Mouse (Mus musculus) brain, adult 10 weeks (tissue): ENCODE measurements around the gene Pkn2. TPM values are rescaled to one million over a fixed set of nuclear protein-coding genes. Genes with fewer than 3 reads are reported as not detected.

Experiments used
- polyA plus RNA-seq: library from polyadenylated mRNA; stranded (reverse); fragments of 350-450 nt; fragmentation: Illumina TruSeq; extraction: RNeasy Lipid Tissue Mini Kit (QIAGEN cat#74804); gene quantifications from one replicate; pipeline ENCODE4 v1.2.3, GENCODE M21; 2015; ENCODE audit warnings: low read depth, low replicate concordance

Pkn2 gene
- 15.4 TPM for polyA plus RNA-seq

DNA sequence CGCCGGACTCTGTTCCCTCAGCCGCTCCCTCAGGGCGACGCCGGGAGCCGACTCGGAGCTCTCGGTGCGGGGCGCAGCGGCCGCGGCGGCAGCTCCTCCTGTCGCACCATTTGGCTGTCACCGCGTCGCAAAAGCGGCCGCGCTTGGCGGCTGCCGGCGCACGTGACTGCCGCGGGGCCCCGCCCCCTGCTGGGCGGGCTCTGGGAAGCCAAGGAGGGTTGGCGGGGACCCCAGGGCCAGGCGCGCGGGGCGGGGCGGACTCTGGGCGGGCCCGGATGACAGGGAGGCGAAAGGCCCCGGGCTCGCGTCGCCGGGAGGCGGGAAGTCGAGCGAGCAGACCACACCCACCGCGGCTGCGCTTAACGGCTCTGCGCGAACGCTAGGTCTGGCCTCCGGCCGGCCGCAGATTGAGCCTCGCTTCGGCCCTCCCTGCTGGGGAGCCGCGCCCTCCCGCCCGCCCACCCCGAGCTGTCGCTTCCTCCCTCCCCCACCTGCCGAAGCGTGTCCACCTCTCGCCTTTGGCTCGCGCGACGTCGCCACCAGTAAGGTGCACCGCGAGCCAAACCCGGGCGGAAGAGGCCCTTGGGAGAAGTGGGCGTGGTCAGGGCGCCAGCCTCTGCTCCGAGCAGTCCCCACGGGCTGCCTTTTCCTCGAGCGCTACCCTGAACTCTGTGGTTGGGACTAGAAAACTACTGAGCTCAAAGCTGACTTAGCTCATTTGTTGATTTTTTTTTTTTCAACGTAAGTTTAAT is at the start of gene Pkn2:
Gene Pkn2, minus strand, starts transcription at position 133 of the 752 bp plus-strand sequence.

GRCm38 (mm10) chr3:142764995-142765777 is 116.6 kb downstream of the Pkn2 start, which contains the start of gene Gtf2b:
Gene Gtf2b (plus strand): TSS chr3:142765045.

Other genes starting within 250 kb of the Pkn2 start
- 7.5 TPM for gene Kyat3, start 181.0 kb downstream of the Pkn2 start, polyA plus RNA-seq
- gene Gtf2b, start 117.0 kb downstream of the Pkn2 start, polyA plus RNA-seq, result 59.5 TPM